Mouse (Mus musculus): ENCODE measurements around the gene Zdhhc17.

Gene Zdhhc17

DNA sequence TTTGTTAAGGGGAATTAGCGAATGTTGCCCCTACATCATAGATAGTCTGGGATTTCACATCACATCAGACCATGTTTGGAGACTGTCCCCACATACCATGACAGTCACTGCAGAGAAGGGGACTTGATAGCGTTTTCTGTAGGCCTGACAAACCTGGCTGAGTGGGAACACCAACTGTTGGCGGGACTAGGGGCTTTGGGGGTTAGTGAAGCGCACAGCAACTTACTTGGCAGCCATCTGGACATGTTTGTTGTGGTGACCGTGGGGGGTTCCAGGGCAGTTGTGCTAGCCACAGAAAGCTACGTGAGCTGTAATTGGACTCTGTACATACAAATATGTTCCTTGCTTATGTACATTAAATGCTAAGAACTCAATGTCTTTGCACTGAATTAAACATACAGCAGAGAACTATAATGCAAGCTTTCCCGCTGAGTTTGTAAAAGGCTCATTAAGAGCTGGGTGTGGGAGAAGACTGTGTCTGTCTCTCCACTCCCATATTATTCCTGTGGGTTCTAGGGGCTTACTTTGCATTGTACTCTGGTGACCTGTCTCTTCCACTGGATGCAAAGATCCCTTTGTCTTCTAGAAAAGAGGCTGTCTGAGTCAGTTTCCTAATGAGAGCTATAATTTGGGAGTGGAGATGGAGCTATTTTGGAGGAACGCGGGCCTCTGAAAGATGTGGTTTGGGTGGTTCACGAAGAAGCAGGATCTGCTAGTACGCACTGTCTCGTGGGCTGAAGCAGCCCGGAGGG is 78.6 kb downstream of the Zdhhc17 start:
- in situ Hi-C loops (cut with MboI; ENCODE audit: unreplicated experiment in 2 of 2), result no loop called here

DNA sequence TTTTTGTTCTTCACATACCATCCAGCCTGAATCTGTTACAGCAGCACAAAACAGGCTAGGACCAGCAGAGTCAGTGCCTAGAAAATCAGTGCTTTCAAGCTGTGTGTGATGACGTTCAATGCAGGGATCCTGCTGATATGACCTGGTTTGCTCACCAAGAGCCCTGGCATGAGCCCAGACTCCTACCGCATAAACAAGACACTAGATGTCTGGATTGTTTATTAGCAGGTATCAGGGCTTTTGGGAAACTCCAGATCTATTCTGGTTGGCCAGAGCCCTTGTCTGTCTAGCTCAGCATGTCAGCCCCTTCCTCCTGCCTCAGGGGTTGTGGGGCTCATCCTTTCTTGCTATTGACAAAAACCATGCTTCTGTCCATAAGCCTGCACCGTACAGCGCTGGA is 80.2 kb downstream of the Zdhhc17 start:
- in situ Hi-C loops (cut with MboI; ENCODE audit: unreplicated experiment in 2 of 2), result no loop called here

- in situ Hi-C loops (cut with MboI; ENCODE audit: unreplicated experiment in 2 of 2), result no loop called here
Measured at GRCm38 (mm10) chr10:110927491-110927890, 82.4 kb downstream of the Zdhhc17 start.

- in situ Hi-C loops (cut with MboI; ENCODE audit: unreplicated experiment in 2 of 2), result loop anchor here in 1 of 2 experiments (5.0 kb wide), 1 partner anchor 105 kb away; no protein-coding TSS in a partner anchor
Measured at GRCm38 (mm10) chr10:110922612-110923011, 87.3 kb downstream of the Zdhhc17 start.

DNA sequence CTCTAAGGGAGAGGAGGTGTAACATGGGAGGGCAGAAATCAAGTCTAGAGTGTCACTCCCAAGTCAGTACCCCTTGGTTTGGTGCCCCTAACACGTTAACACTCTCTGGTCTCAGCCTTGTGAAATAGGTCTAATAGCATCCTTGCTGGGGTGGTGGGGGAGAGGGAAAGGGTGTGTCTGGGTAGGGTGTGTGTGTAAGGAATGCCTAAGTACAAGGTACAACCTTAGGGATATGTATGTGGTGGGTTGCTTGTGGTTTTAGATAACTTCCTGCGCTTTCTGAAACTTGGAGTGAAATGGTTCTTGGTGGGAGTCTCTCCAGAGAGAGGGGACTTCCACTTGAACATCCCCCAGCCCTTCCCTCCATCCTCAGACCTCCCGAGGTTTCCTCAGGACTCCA is 88.0 kb downstream of the Zdhhc17 start:
- in situ Hi-C loops (cut with MboI; ENCODE audit: unreplicated experiment in 2 of 2), result loop anchor here in 1 of 2 experiments (5.0 kb wide), 1 partner anchor 105 kb away; no protein-coding TSS in a partner anchor

GRCm38 (mm10) chr10:110920368-110920950 is 89.5 kb downstream of the Zdhhc17 start:
- in situ Hi-C loops (cut with MboI; ENCODE audit: unreplicated experiment in 2 of 2), result loop anchor here in 1 of 2 experiments (5.0 kb wide), 1 partner anchor 103 kb away; no protein-coding TSS in a partner anchor

- in situ Hi-C loops (cut with MboI; ENCODE audit: unreplicated experiment in 2 of 2), result loop anchor here in 1 of 2 experiments (5.0 kb wide), 1 partner anchor 102 kb away; no protein-coding TSS in a partner anchor
Measured at GRCm38 (mm10) chr10:110919531-110920343, 90.2 kb downstream of the Zdhhc17 start, which contains the start of gene Csrp2. Gene Csrp2, plus strand, starts transcription at chr10:110919789.

GRCm38 (mm10) chr10:110918414-110919391 is 91.2 kb downstream of the Zdhhc17 start:
- in situ Hi-C loops (cut with MboI; ENCODE audit: unreplicated experiment in 2 of 2), result no loop called here

- in situ Hi-C loops (cut with MboI; ENCODE audit: unreplicated experiment in 2 of 2), result no loop called here
Measured at GRCm38 (mm10) chr10:110917521-110917920, 92.4 kb downstream of the Zdhhc17 start.

DNA sequence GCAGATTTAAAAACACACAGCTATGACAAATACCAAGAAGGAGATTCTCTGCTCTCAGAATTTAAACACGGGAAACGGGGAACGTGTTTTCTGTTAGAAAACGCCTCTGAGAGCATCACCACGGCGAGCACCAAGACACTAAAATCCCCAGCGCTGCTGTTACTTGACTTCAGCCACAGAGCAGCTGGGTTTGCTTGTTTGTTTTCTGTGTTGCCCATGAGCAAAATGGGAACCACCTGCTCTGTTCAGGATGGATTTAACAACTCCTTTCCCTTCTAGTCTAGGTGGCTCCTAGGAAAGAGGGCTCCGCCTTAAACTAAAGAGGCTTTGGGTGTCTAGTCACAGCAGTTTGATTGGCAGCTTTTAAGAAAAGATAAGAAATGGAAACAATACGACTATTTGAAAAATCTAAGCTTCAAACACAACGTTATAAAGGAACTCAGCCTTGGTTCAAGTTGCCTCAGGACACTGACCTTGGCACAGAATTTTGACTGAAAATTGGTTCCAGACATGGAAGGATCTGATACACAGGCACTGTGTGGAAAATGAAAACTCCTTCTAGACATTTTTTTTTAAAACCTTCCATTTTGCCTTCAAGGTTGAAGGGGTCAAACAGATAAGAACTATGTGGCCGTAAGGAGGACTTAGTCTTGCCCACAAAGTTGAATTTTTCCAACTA is 93.1 kb downstream of the Zdhhc17 start:
- in situ Hi-C loops (cut with MboI; ENCODE audit: unreplicated experiment in 2 of 2), result no loop called here

DNA sequence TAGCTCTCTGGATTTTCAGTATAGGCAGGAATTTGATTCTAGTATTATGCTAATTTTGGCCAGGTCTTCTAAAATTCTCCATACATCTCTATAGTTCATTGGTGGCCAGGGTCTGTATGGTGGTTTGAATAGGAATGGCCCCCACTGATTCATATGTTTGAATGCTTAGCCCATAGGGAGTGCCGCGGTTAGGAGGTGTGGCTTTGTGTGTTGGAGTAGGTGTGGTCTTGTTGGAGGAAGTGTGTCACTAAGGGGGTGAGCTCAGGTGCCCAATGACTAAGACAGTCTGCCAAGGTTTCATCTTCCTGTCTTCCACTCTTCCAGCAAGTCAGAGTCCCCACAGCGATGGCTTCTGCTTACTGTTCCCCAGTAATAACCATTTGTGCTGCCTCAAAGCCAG is 106.1 kb downstream of the Zdhhc17 start:
- in situ Hi-C loops (cut with MboI; ENCODE audit: unreplicated experiment in 2 of 2), result no loop called here

DNA sequence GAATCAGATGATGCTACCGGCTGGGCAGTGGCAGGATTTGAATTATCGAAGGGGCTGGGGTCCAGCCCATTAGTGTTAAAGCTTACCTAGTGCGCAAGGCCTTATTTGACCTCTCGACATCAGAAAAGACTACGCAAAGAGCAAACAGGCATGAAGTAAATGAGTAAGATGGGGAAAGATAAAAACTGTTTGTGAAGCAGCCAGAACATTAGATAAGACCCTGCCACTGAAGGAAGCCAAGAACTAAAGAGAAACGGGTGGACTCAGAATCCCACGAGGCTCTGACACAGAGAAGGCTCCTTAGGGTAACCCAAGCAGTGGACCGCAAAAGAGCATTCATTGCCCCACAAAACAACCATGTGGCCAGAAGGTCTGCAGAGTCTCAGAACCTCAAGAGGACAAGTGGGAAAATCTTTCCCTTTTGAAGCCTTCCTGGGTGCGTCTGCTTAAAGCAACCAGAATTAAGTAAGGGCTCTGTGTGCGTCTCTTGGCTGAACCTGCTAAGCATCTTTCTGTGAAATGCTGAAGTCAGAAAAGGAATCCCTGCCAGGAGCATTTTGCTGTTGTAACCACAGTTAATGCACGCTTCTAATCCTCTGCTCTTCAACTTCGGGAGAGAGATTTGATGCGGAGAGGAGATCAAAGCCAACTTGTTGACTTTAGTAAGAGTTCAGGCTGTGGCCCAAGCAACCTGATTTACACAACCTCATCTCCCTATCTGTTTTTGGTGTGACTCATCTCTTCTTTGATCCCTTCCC is 110.0 kb downstream of the Zdhhc17 start:
- in situ Hi-C loops (cut with MboI; ENCODE audit: unreplicated experiment in 2 of 2), result no loop called here

Data from v-Abl transformed pro-B cells (cell line).